Mouse (Mus musculus) testis, adult 2 months (tissue): ENCODE results near the gene Cat. TPM values are rescaled to one million over a fixed set of nuclear protein-coding genes. Genes with fewer than 3 reads are reported as not detected.

ENCODE experiments used
- H3K27ac ChIP-seq: fragments of 200-500 bp; 2 replicates; pipeline ENCODE4 v1.5.1; 2012; ENCODE audit warnings: low read depth, low read length; ENCODE audit not compliant: control insufficient read depth, insufficient read depth
- H3K27me3 ChIP-seq: fragments of 200-500 bp; 2 replicates; pipeline ENCODE4 v1.6.1; 2012; ENCODE audit warnings: mild to moderate bottlenecking, low read length, moderate library complexity; ENCODE audit not compliant: control insufficient read depth, insufficient read depth
- H3K36me3 ChIP-seq: fragments of 200-500 bp; 2 replicates; pipeline ENCODE4 v1.6.1; 2012; ENCODE audit warnings: mild to moderate bottlenecking, low read length; ENCODE audit not compliant: control insufficient read depth, insufficient read depth
- H3K4me1 ChIP-seq: fragments of 200-500 bp; 2 replicates; pipeline ENCODE4 v1.6.1; 2012; ENCODE audit warnings: low read length; ENCODE audit not compliant: control insufficient read depth, insufficient read depth
- H3K4me3 ChIP-seq: fragments of 200-500 bp; 2 replicates; pipeline ENCODE4 v1.5.1; 2012; ENCODE audit warnings: low read depth, mild to moderate bottlenecking, low read length, moderate library complexity, mixed read lengths; ENCODE audit not compliant: control insufficient read depth
- CTCF ChIP-seq: fragments of 200-500 bp; IDR thresholded peaks from 2 replicates; pipeline ENCODE4 v1.5.1; 2012; ENCODE audit warnings: low read depth, mild to moderate bottlenecking, inconsistent platforms, low read length, moderate library complexity; ENCODE audit not compliant: control insufficient read depth, insufficient read depth, insufficient replicate concordance
- POLR2A ChIP-seq: fragments of 200-500 bp; IDR thresholded peaks from 2 replicates; pipeline ENCODE4 v1.6.1; 2012; ENCODE audit warnings: low read depth, mild to moderate bottlenecking, inconsistent platforms, low read length, moderate library complexity; ENCODE audit not compliant: control insufficient read depth
- polyA plus RNA-seq: library from polyadenylated mRNA; depleted of rRNA; stranded (reverse); fragments of >200 nt; gene quantifications from 2 replicates; pipeline ENCODE4 v1.2.3, GENCODE M21; 2012; rRNA removed

The Cat gene
- polyA plus RNA-seq, 1 experiment = 7.5 TPM

GRCm38 (mm10) chr2:103420650-103421507, 64.1 kb downstream of the Cat start:
- TF ChIP-seq POLR2A = no peak
- H3K27me3 ChIP-seq = no peaks in the 10 kb centered on the region
- no peak overlapping the region for H3K4me3 ChIP-seq
- H3K27ac ChIP-seq = no peak overlapping the region
- peaks cover 3% of the 10 kb centered on the region for H3K4me1 ChIP-seq
- no peaks in the 10 kb centered on the region for H3K36me3 ChIP-seq

GRCm38 (mm10) chr2:103415774-103416173, 69.2 kb downstream of the Cat start:
- Histone ChIP-seq H3K4me3 (no peak overlapping the region), H3K36me3 (no peaks in the 10 kb centered on the region), H3K27ac (no peak overlapping the region), H3K27me3 (no peaks in the 10 kb centered on the region), H3K4me1 (no peaks in the 10 kb centered on the region)
- TF ChIP-seq POLR2A = no peak

GRCm38 (mm10) chr2:103413381-103413780, 71.6 kb downstream of the Cat start:
- TF ChIP-seq CTCF = no peak
- TF ChIP-seq POLR2A = no peak
- Histone ChIP-seq H3K27me3 (no peaks in the 10 kb centered on the region), H3K27ac (no peak overlapping the region), H3K36me3 (no peaks in the 10 kb centered on the region), H3K4me3 (no peak overlapping the region), H3K4me1 (no peaks in the 10 kb centered on the region)

GRCm38 (mm10) chr2:103411816-103412215, 73.1 kb downstream of the Cat start:
- no peaks in the 10 kb centered on the region for H3K4me1 ChIP-seq
- TF ChIP-seq CTCF = no peak
- no peak for TF ChIP-seq POLR2A
- no peak overlapping the region for H3K27ac ChIP-seq
- H3K27me3 ChIP-seq = no peaks in the 10 kb centered on the region
- H3K36me3 ChIP-seq = no peaks in the 10 kb centered on the region
- H3K4me3 ChIP-seq = no peak overlapping the region

GRCm38 (mm10) chr2:103411348-103411747, 73.6 kb downstream of the Cat start, which contains the start of gene Elf5:
Gene Elf5 (plus strand): TSS chr2:103411688.
- Histone ChIP-seq H3K4me3 (no peak within 1 kb of the TSS), H3K36me3 (no peaks in the 10 kb centered on the region), H3K27me3 (no peaks in the 10 kb centered on the region), H3K27ac (no peak within 1 kb of the TSS), H3K4me1 (no peaks in the 10 kb centered on the region)
- TF ChIP-seq POLR2A (no peak), CTCF (no peak)

- Histone ChIP-seq H3K4me1 (no peaks in the 10 kb centered on the region), H3K4me3 (no peak overlapping the region), H3K36me3 (no peaks in the 10 kb centered on the region), H3K27me3 (no peaks in the 10 kb centered on the region), H3K27ac (no peak overlapping the region)
- TF ChIP-seq CTCF (no peak), POLR2A (no peak)
These were observed 78.7 kb downstream of the Cat start for GRCm38 (mm10) chr2:103406239-103406638.

Other genes starting within 250 kb of the Cat start
- gene Ehf, start 181.9 kb downstream of the Cat start, polyA plus RNA-seq = 0.41 and 3.5 TPM in 2 replicates
- 1.0 TPM in 1 of 2 replicates, not detected in the other for gene Elf5, start 73.5 kb downstream of the Cat start, polyA plus RNA-seq
- gene Abtb2, start 81.2 kb upstream of the Cat start, polyA plus RNA-seq = 7.2 and 9.0 TPM in 2 replicates